Mouse (Mus musculus) colon, adult 2 months (tissue): Measurements from ENCODE around the gene Bcr. TPM values are rescaled to one million over a fixed set of nuclear protein-coding genes. Genes with fewer than 3 reads are reported as not detected.

Source experiments
- polyA plus RNA-seq: library from polyadenylated mRNA; depleted of rRNA; stranded (reverse); fragments of >200 nt; gene quantifications from 2 replicates; pipeline ENCODE4 v1.2.3, GENCODE M21; 2012; rRNA removed

The Bcr gene
- polyA plus RNA-seq, result 22.7 and 25.4 TPM in 2 replicates

GRCm38 (mm10) chr10:75060217-75060842 is at the start of gene Bcr:
Bcr (plus strand) TSS chr10:75060592.

DNA sequence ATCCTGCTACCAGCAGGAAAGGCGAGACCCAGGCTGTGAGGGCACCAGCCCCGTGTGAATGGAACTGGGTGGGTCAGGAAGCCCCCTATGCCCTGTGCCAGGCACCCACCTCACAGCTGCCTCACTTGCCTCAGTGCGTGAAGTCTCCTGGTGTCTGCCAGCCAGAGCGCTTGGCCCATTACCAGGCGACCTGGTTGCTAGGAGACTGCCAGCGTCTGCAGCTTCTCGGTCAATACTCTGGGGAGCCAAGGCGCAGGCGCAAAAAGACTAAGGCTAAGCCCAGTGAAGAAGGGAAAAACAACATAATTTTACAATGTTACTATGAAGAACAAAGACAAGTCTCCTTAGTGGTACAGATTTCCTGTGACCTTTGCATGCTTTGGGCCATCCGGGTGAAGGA is 28.0 kb upstream of the Bcr start, which contains the start of gene Rsph14:
Gene Rsph14, minus strand, starts transcription at position 192 of the 400 bp plus-strand sequence.

GRCm38 (mm10) chr10:75036883-75037379 is 23.5 kb upstream of the Bcr start, which contains the start of gene Rab36:
Rab36 (plus strand) TSS chr10:75037058.

DNA sequence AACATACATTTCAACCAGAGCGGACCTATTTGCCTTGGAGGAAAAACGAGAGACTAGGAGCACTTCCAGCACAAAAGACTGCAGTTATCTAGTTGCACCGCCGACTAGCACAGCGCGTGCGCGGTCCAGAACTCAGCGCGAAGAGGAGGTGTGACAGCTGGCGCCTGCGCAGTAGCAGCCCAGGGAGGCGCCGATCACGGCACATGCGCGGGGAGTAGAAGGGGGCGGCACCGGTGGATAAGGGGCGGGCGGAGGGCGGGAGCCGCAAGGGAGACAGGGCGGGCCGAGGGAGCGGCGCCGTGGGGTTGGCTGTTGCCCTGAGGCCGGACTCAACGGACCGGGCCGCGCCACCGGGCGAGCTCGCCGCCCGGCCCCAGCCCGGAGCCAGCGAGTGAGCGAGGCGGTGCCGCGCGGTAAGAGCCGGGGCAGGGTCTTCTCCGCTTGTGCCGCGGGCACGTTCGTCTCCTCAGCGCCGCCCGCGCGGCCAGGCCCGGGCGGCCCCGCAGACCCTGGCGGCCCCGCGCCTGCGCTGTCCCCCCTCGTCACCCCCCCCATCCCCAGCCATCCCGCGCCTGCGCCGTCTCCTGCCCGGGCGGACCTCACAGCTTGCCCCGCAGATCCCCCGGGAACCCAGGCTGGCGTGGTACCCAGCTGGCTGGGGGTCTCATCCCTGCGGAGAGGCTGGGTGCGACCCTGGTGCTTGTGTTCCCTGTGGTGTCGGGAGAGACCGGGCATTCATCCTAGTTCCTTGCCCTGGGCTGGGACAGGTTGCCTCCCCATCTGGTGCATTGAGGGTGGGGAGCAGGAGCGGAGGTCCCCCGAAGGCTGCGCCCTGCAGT is 151.6 kb downstream of the Bcr start, which contains the start of gene Specc1l:
Gene Specc1l, plus strand, starts transcription at position 267 of the 839 bp plus-strand sequence.

Other genes starting within 250 kb of the Bcr start
- 3.8 and 4.0 TPM in 2 replicates for gene Gnaz, start 93.4 kb upstream of the Bcr start, polyA plus RNA-seq
- not detected in 2 replicates for gene Rsph14, start 28.0 kb upstream of the Bcr start, polyA plus RNA-seq
- 3.9 and 4.9 TPM in 2 replicates for gene Rab36, start 23.5 kb upstream of the Bcr start, polyA plus RNA-seq
- 33.9 and 42.5 TPM in 2 replicates for gene Specc1l, start 151.5 kb downstream of the Bcr start, polyA plus RNA-seq